Mouse (Mus musculus) layer of hippocampus, adult 11-12 months (tissue): ENCODE measurements around the gene Slain2.

Experiments
- DNase-seq: peaks from one replicate; pipeline ENCODE4 v3.0.0; 2022; ENCODE audit warnings: low spot score

The Slain2 gene

GRCm38 (mm10) chr5:72913648-72914557, at the start of gene Slain2:
TSS of gene Slain2 (plus strand) at chr5:72914304.
- peak; percentile 95 for DNase-seq

GRCm38 (mm10) chr5:72864654-72865178, 49.4 kb upstream of the Slain2 start:
- no peak for DNase-seq

GRCm38 (mm10) chr5:72866260-72866905, 47.7 kb upstream of the Slain2 start:
- DNase-seq, result no peak

GRCm38 (mm10) chr5:72867036-72867672, 47.0 kb upstream of the Slain2 start:
- no peak for DNase-seq

GRCm38 (mm10) chr5:72868091-72868875, 45.8 kb upstream of the Slain2 start, which contains the start of gene Tec:
TSS of gene Tec (minus strand) at chr5:72868483.
- peak; percentile 78 for DNase-seq

GRCm38 (mm10) chr5:72869779-72870608, 44.1 kb upstream of the Slain2 start:
- DNase-seq, result no peak

- no peak for DNase-seq
These were observed 43.0 kb upstream of the Slain2 start for GRCm38 (mm10) chr5:72871114-72871513.

- no peak for DNase-seq
These were observed 34.4 kb upstream of the Slain2 start for GRCm38 (mm10) chr5:72879736-72880135.

GRCm38 (mm10) chr5:72881748-72882411, 32.2 kb upstream of the Slain2 start:
- DNase-seq, result no peak

GRCm38 (mm10) chr5:72882412-72882765, 31.7 kb upstream of the Slain2 start:
- no peak for DNase-seq

GRCm38 (mm10) chr5:72883706-72884105, 30.4 kb upstream of the Slain2 start:
- no peak for DNase-seq

- DNase-seq, result no peak
These were observed 27.5 kb upstream of the Slain2 start for GRCm38 (mm10) chr5:72886458-72887222.

GRCm38 (mm10) chr5:72888260-72888659, 25.8 kb upstream of the Slain2 start:
- DNase-seq, result no peak

GRCm38 (mm10) chr5:72891534-72891933, 22.6 kb upstream of the Slain2 start:
- DNase-seq, result no peak

- DNase-seq, result no peak
These were observed 20.1 kb upstream of the Slain2 start for GRCm38 (mm10) chr5:72893987-72894386.

- no peak for DNase-seq
These were observed 18.8 kb upstream of the Slain2 start for GRCm38 (mm10) chr5:72895261-72895660.

GRCm38 (mm10) chr5:72896478-72897279, 17.4 kb upstream of the Slain2 start:
- DNase-seq, result no peak

- no peak for DNase-seq
These were observed 16.1 kb upstream of the Slain2 start for GRCm38 (mm10) chr5:72897998-72898397.

- DNase-seq, result no peak
These were observed 14.8 kb upstream of the Slain2 start for GRCm38 (mm10) chr5:72899255-72899654.
